Mouse (Mus musculus) stomach, postnatal 0 days (tissue): ENCODE measurements at regions not wholly inside any gene's neighbourhood (a gene's known extent, or its start where the extent isn't known, plus 50 kb on each side); places are given as distances from the start of the nearest gene placed in this dataset.

Source experiments
- CTCF ChIP-seq: IDR thresholded peaks from 2 replicates; pipeline ENCODE4 v1.5.1; 2016; ENCODE audit warnings: antibody characterized with exemption, low read depth, mild to moderate bottlenecking, moderate library complexity
- EP300 ChIP-seq: optimal IDR thresholded peaks from 2 replicates; pipeline ENCODE3; 2016; ENCODE audit warnings: antibody characterized with exemption

DNA sequence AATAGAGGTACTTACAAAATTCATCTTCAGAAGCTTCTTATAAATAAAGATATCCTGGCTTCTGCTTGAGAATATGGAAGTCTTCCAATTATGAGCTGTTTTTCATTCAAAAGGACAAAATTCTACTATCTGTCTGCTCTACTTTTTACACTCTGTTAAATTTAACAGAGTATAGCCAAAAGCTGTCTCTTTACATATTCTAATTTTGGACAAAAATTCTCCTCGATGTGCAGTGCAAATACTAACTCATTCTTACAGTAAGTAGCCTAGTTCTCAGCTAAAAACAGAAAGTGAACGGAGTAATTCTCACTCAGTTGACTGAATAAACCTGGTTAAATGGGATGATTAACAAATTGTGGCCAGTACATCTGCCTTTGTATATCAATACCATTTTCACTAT lies 438.9 kb downstream of the Slco4c1 start:
- TF ChIP-seq CTCF (no peak), EP300 (no peak)
